Mouse (Mus musculus): ENCODE data around the gene Foxk1. TPM values are rescaled to one million over a fixed set of nuclear protein-coding genes. Genes with fewer than 3 reads are reported as not detected.

The Foxk1 gene
- polyA plus RNA-seq, 1 experiment from 2014 or later, result 3.7 TPM

GRCm38 (mm10) chr5:142420920-142421319 is 19.6 kb downstream of the Foxk1 start:
- ATAC-seq (ENCODE audit: insufficient read depth, low FRiP score), result no peak
- H3K4me1 ChIP-seq (ENCODE audit: control insufficient read depth, insufficient read depth, low read length), result peaks cover 29% of the 10 kb centered on the region
- no peaks in the 10 kb centered on the region for H3K9me3 ChIP-seq (replicated peaks; ENCODE audit: control insufficient read depth, low read length)
- H3K9ac ChIP-seq (ENCODE audit: low read length), result no peak overlapping the region
- H3K27ac ChIP-seq (ENCODE audit: low read length), result peak overlapping the region; percentile 17; the same call in 1 of the 2 replicates
- H3K4me2 ChIP-seq (ENCODE audit: low read depth, low read length), result no peak overlapping the region
- H3K4me3 ChIP-seq (replicated peaks; ENCODE audit: low read length), result no peak overlapping the region
- no peaks in the 10 kb centered on the region for H3K36me3 ChIP-seq (ENCODE audit: control insufficient read depth, insufficient read depth, low read length)
- H3K27me3 ChIP-seq (ENCODE audit: control insufficient read depth, insufficient read depth, low read length), result no peaks in the 10 kb centered on the region
- WGBS, result 86% methylated on average over 9 of the region's 9 CpGs

GRCm38 (mm10) chr5:142421886-142422285 is 20.6 kb downstream of the Foxk1 start:
- Histone ChIP-seq H3K9me3 (replicated peaks; ENCODE audit: control insufficient read depth, low read length) (no peaks in the 10 kb centered on the region), H3K4me3 (replicated peaks; ENCODE audit: low read length) (no peak overlapping the region), H3K36me3 (ENCODE audit: control insufficient read depth, insufficient read depth, low read length) (no peaks in the 10 kb centered on the region), H3K4me1 (ENCODE audit: control insufficient read depth, insufficient read depth, low read length) (peaks cover 22% of the 10 kb centered on the region), H3K4me2 (ENCODE audit: low read depth, low read length) (no peak overlapping the region), H3K9ac (ENCODE audit: low read length) (no peak overlapping the region), H3K27me3 (ENCODE audit: control insufficient read depth, insufficient read depth, low read length) (no peaks in the 10 kb centered on the region), H3K27ac (ENCODE audit: low read length) (no peak overlapping the region)
- WGBS, result 72% methylated on average over 5 of the region's 5 CpGs
- no peak for ATAC-seq (ENCODE audit: insufficient read depth, low FRiP score)

GRCm38 (mm10) chr5:142423141-142423540 is 21.8 kb downstream of the Foxk1 start:
- no peaks in the 10 kb centered on the region for H3K9me3 ChIP-seq (replicated peaks; ENCODE audit: control insufficient read depth, low read length)
- WGBS, result 88% methylated on average over 10 of the region's 10 CpGs
- H3K27ac ChIP-seq (ENCODE audit: low read length), result no peak overlapping the region
- no peak for ATAC-seq (ENCODE audit: insufficient read depth, low FRiP score)
- H3K9ac ChIP-seq (ENCODE audit: low read length), result no peak overlapping the region
- H3K36me3 ChIP-seq (ENCODE audit: control insufficient read depth, insufficient read depth, low read length), result no peaks in the 10 kb centered on the region
- H3K4me3 ChIP-seq (replicated peaks; ENCODE audit: low read length), result no peak overlapping the region
- peaks cover 28% of the 10 kb centered on the region for H3K4me1 ChIP-seq (ENCODE audit: control insufficient read depth, insufficient read depth, low read length)
- no peak overlapping the region for H3K4me2 ChIP-seq (ENCODE audit: low read depth, low read length)
- H3K27me3 ChIP-seq (ENCODE audit: control insufficient read depth, insufficient read depth, low read length), result no peaks in the 10 kb centered on the region

- no peak overlapping the region for H3K4me3 ChIP-seq (replicated peaks; ENCODE audit: low read length)
- H3K27me3 ChIP-seq (ENCODE audit: control insufficient read depth, insufficient read depth, low read length), result no peaks in the 10 kb centered on the region
- H3K9me3 ChIP-seq (replicated peaks; ENCODE audit: control insufficient read depth, low read length), result no peaks in the 10 kb centered on the region
- peaks cover 28% of the 10 kb centered on the region for H3K4me1 ChIP-seq (ENCODE audit: control insufficient read depth, insufficient read depth, low read length)
- no peaks in the 10 kb centered on the region for H3K36me3 ChIP-seq (ENCODE audit: control insufficient read depth, insufficient read depth, low read length)
- no peak overlapping the region for H3K4me2 ChIP-seq (ENCODE audit: low read depth, low read length)
- no peak for ATAC-seq (ENCODE audit: insufficient read depth, low FRiP score)
- H3K9ac ChIP-seq (ENCODE audit: low read length), result no peak overlapping the region
- no peak overlapping the region for H3K27ac ChIP-seq (ENCODE audit: low read length)
- 59% methylated on average over 3 of the region's 3 CpGs for WGBS
These were observed 22.4 kb downstream of the Foxk1 start for GRCm38 (mm10) chr5:142423701-142424100.

GRCm38 (mm10) chr5:142424627-142425349 is 23.5 kb downstream of the Foxk1 start:
- 29% methylated on average over 13 of the region's 13 CpGs for WGBS
- H3K4me3 ChIP-seq (replicated peaks; ENCODE audit: low read length), result peak overlapping the region; percentile 2; the same call in 1 of the 2 replicates
- ATAC-seq (ENCODE audit: insufficient read depth, low FRiP score), result peak; percentile 83

GRCm38 (mm10) chr5:142426476-142426875 is 25.2 kb downstream of the Foxk1 start:
- Histone ChIP-seq H3K9me3 (replicated peaks; ENCODE audit: control insufficient read depth, low read length) (no peaks in the 10 kb centered on the region), H3K36me3 (ENCODE audit: control insufficient read depth, insufficient read depth, low read length) (no peaks in the 10 kb centered on the region), H3K27me3 (ENCODE audit: control insufficient read depth, insufficient read depth, low read length) (no peaks in the 10 kb centered on the region), H3K9ac (ENCODE audit: low read length) (no peak overlapping the region), H3K4me2 (ENCODE audit: low read depth, low read length) (no peak overlapping the region), H3K4me3 (replicated peaks; ENCODE audit: low read length) (no peak overlapping the region), H3K27ac (ENCODE audit: low read length) (peak overlapping the region; percentile 97), H3K4me1 (ENCODE audit: control insufficient read depth, insufficient read depth, low read length) (peaks cover 38% of the 10 kb centered on the region)
- no peak for ATAC-seq (ENCODE audit: insufficient read depth, low FRiP score)
- 89% methylated on average over 2 of the region's 2 CpGs for WGBS

More at GRCm38 (mm10) chr5:142424627-142425349, 23.5 kb downstream of the Foxk1 start:
- Histone ChIP-seq H3K9ac (ENCODE audit: low read length) (peak overlapping the region; percentile 53), H3K4me2 (ENCODE audit: low read depth, low read length) (peak overlapping the region; percentile 36; the same call in 1 of the 2 replicates), H3K36me3 (ENCODE audit: control insufficient read depth, insufficient read depth, low read length) (no peaks in the 10 kb centered on the region), H3K9me3 (replicated peaks; ENCODE audit: control insufficient read depth, low read length) (no peaks in the 10 kb centered on the region), H3K27ac (ENCODE audit: low read length) (peak overlapping the region; percentile 97), H3K27me3 (ENCODE audit: control insufficient read depth, insufficient read depth, low read length) (no peaks in the 10 kb centered on the region), H3K4me1 (ENCODE audit: control insufficient read depth, insufficient read depth, low read length) (peaks cover 31% of the 10 kb centered on the region)

- ATAC-seq (ENCODE audit: insufficient read depth, low FRiP score), result no peak
- H3K27me3 ChIP-seq (ENCODE audit: control insufficient read depth, insufficient read depth, low read length), result no peaks in the 10 kb centered on the region
- no peaks in the 10 kb centered on the region for H3K9me3 ChIP-seq (replicated peaks; ENCODE audit: control insufficient read depth, low read length)
- no peaks in the 10 kb centered on the region for H3K36me3 ChIP-seq (ENCODE audit: control insufficient read depth, insufficient read depth, low read length)
- 69% methylated on average over 10 of the region's 10 CpGs for WGBS
- H3K27ac ChIP-seq (ENCODE audit: low read length), result no peak overlapping the region
- H3K4me3 ChIP-seq (replicated peaks; ENCODE audit: low read length), result no peak overlapping the region
- H3K4me2 ChIP-seq (ENCODE audit: low read depth, low read length), result no peak overlapping the region
- 0 out of 2 replicates have a peak overlapping the region, but pooled peaks have one; percentile 29 for H3K9ac ChIP-seq (ENCODE audit: low read length)
- peaks cover 52% of the 10 kb centered on the region for H3K4me1 ChIP-seq (ENCODE audit: control insufficient read depth, insufficient read depth, low read length)
These were observed 26.6 kb downstream of the Foxk1 start for GRCm38 (mm10) chr5:142427876-142428275.

GRCm38 (mm10) chr5:142428691-142429090 is 27.4 kb downstream of the Foxk1 start:
- Histone ChIP-seq H3K4me2 (ENCODE audit: low read depth, low read length) (no peak overlapping the region), H3K27me3 (ENCODE audit: control insufficient read depth, insufficient read depth, low read length) (no peaks in the 10 kb centered on the region), H3K4me1 (ENCODE audit: control insufficient read depth, insufficient read depth, low read length) (peaks cover 54% of the 10 kb centered on the region), H3K9ac (ENCODE audit: low read length) (no peak overlapping the region), H3K27ac (ENCODE audit: low read length) (no peak overlapping the region), H3K36me3 (ENCODE audit: control insufficient read depth, insufficient read depth, low read length) (no peaks in the 10 kb centered on the region), H3K9me3 (replicated peaks; ENCODE audit: control insufficient read depth, low read length) (no peaks in the 10 kb centered on the region), H3K4me3 (replicated peaks; ENCODE audit: low read length) (no peak overlapping the region)
- ATAC-seq (ENCODE audit: insufficient read depth, low FRiP score), result no peak
- 71% methylated on average over 6 of the region's 6 CpGs for WGBS

GRCm38 (mm10) chr5:142431029-142431428 is 29.7 kb downstream of the Foxk1 start:
- peaks cover 34% of the 10 kb centered on the region for H3K4me1 ChIP-seq (ENCODE audit: control insufficient read depth, insufficient read depth, low read length)
- ATAC-seq (ENCODE audit: insufficient read depth, low FRiP score), result no peak

More at GRCm38 (mm10) chr5:142431029-142431428, 29.7 kb downstream of the Foxk1 start:
- WGBS, result 84% methylated on average over 12 of the region's 12 CpGs
- Histone ChIP-seq H3K9ac (ENCODE audit: low read length) (no peak overlapping the region), H3K4me3 (replicated peaks; ENCODE audit: low read length) (no peak overlapping the region), H3K27ac (ENCODE audit: low read length) (no peak overlapping the region), H3K9me3 (replicated peaks; ENCODE audit: control insufficient read depth, low read length) (no peaks in the 10 kb centered on the region), H3K36me3 (ENCODE audit: control insufficient read depth, insufficient read depth, low read length) (peaks cover 11% of the 10 kb centered on the region; the same call in 1 of the 2 replicates), H3K4me2 (ENCODE audit: low read depth, low read length) (no peak overlapping the region), H3K27me3 (ENCODE audit: control insufficient read depth, insufficient read depth, low read length) (no peaks in the 10 kb centered on the region)
